Mouse (Mus musculus) kidney, adult 11 months (tissue): Measurements from ENCODE around the gene Hpse.

Experiments used
- DNase-seq: peaks from one replicate; pipeline ENCODE4 v3.0.0; 2022

The Hpse gene

DNA sequence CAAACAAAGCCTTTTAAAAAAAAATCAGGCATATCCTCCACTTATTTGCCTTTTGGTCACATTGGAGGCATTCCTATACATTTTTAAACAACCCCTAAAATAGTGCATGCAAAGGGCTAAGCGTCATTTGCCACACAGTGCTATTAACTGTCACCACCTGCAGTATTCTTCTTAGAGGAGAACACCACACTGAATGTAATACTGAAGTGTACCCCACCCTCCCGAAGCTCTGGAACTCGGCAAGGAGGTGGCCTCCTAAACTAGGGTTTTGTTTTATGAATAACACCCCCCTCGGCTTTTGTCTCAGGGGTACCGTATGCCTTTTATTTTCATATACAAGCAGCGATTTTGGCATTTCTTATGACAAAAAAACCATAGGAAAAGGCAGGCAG, 39.0 kb downstream of the Hpse start:
- no peak for DNase-seq

DNA sequence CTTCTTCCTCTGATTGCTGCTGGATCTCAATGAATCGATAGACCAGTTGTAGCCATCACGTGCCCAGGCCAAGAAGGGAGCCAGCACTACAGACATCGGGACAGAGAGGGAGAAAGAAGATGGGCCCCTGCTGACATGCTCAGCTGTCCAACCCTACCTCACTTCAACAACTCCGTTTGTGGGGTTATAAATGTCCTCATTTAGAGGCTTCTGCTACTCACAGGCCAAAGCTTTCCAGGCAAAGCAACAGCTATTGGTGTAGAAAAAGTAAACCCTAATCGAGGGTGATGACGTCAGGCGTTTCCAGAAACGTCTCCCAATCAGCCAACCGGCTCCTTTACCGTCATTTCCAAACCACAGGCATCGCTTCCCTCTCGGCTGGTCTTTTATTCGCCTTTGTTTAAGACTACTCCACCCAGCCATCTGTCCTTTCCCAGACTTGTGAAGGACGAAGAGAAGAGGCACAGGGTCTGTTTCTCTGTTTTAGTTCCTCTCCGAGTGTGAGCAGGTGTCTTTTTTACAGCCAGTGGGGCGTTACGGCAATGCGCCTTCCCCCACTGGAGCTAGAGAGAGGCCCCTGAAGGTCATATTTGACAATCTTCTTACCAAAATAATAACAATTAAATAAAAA, 39.5 kb downstream of the Hpse start:
- DNase-seq: no peak

- DNase-seq: peak; percentile 87
These were observed 44.7 kb downstream of the Hpse start, which contains the start of gene Coq2 for GRCm38 (mm10) chr5:100674711-100675376. Coq2 (minus strand) TSS chr5:100675140.

DNA sequence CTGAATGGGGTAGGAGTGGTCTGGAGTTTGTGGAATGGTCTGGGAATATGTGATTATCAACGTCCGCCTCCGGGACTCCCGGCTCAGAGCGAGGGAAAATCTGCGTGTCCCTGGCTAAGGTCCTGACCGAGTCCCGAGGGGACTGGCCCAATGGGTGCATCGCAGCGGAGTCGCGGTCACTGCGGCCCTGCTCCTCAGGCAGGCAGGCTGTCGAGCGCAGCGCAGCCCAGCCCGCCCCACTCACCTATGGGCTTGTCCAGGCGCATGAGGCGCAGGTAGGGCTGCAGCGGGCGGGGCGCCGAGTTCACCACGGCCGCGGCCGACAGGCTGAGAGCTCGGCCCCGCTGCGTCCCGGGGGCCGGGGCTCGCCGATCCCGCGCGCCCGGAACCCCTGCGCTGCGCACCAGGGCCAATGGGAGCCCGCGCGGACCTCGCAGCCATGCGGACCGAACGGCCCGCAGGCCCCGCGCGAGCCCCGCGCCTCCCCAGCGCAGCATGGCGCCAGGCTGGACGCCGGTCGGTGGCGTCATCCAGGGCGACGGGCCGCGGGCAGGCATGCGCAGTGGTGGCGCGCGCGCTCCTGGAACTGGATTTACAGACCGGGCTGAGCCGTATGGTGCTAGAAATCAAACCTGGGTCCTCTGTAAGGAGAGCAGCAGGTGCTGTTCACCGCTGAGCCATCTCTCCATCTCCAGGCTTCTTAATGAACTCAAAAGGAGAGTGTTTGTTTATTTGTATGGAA, 45.6 kb downstream of the Hpse start:
- DNase-seq: peak; percentile 85

DNA sequence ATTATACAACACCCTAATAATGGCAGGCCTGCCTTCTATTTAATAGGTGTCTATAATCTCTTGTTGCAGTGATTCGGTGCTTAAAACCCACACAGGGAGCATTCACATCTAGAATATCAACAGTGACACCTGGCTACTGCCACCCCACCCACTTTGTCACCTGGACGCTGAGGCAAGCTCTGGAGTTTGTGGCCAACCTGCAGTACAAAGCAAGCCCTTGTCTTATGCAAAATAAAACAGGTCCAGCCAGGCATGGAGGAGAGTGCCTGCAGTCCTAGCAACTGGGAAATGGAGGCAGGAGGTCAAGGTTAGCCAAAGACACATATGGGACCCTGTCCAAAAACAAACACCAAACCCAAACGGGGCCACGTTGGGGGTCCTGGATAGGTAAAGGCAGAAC, 47.1 kb downstream of the Hpse start:
- no peak for DNase-seq

DNA sequence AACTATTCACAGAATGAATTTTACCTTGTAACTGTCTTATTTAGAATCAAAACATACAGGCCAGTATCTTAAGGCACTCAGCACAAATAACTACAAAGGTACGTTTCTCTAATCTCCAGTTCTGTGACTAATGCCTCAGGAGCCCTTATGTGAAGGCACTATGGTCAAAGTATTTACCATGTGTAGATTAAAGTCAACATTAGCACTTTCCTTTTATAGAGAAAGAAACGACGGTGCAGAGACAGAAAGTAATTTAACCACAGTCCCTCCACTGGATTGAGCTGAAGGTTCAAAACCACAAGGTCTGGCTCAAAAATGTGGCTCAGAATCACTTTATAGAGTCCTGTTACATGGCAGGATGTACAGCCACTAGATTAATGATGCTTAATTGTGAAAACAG, 47.6 kb downstream of the Hpse start:
- DNase-seq: no peak

- peak; percentile 38 for DNase-seq
These were observed 48.1 kb downstream of the Hpse start for GRCm38 (mm10) chr5:100671398-100671797.

GRCm38 (mm10) chr5:100666965-100667364, 52.6 kb downstream of the Hpse start:
- no peak for DNase-seq

DNA sequence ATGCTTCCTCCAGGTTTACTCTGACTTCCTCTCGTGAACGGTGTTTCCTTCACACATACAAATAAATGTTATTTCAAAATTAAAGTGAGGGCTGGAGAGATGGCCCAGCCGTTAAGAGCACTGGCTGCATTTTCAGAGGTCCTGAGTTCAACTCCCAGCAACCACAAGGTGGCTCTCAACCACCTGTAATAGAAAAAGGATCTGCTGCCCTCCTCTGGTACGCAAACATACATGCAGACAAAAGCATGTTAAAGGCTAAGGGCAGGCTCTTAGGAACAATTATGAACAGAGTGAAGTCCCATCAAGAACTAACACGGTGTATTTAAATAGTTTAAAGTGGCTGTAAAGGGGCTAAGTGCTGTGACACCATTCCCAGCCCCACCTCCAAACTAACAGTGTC, 55.7 kb downstream of the Hpse start:
- DNase-seq: peak; percentile 22

DNA sequence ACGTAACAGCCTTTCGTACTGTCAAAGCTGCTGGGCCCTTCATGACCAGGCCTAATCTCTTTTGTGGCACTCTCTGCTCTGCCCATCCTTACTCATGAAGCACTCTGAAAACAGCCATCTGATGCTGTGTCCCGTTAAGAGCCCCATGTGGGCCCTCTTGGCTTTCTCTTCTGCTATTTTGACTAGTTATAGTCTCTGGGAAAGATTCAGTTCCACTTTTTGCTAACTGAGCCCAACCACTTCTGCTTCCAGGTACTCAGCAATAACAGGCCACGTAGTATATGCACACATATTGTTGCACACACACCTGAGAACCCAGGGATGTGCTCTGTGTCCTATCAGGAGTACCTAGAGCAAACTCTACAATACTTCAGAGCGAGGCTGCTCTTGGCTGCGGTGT, 56.5 kb downstream of the Hpse start:
- DNase-seq: no peak

DNA sequence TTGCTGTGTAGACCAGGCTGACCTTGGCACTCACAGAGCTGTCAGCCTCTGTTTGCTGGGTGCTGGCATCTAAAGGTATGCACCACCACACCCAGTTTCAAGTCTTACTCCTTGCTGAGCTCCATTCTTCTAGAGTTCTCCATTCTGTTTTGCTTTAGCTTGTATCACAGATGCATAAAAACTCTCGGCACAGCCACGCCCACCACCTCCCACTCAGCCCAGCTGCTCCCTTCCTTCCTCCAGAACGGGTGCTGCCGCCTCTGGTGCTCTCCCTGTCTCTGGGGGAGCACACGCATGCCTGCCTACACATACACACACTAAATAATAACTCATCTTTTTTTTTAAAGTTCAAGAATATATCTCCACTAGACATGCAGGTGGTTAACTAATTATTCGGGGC, 61.1 kb downstream of the Hpse start:
- no peak for DNase-seq

- no peak for DNase-seq
These were observed 63.2 kb downstream of the Hpse start for GRCm38 (mm10) chr5:100656352-100656751.

DNA sequence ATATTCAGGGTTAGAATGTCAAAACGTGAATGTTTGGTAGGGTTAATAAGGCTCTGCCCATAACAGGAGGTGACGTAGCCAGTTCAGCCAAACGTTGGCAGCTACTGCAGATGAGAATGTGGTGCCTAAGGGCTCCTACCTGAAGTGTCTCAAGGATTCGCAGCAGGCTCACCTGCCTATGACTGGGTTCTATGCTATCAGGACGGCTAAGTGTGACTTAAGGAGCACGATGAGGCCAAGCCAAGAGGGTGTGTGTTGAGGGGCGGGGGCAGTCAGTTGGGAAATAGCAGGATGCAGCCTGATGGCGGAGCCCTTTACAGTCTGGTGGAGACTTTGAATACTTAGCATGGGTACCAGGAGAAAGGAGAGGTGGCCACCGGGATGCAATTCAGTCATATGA, 67.2 kb downstream of the Hpse start:
- no peak for DNase-seq

DNA sequence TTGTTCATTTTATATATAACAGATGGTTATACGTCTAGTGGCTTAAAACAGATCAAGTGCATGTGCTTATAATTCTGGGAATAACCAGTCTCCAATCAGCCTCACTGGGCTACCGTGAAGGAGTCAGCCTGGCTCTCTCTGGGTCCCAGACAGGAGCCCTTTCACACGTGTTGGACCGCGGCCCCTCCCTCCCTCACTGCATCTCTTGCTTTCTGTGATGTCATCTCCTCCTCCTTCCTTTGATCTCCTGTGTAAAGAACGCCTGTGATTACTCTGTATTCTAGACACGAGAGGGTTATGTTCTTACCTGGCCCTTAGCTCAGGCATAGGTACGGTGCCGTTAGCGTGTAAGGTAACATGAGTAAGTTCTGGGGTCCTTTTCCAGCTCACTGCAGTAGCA, 68.0 kb downstream of the Hpse start:
- no peak for DNase-seq

DNA sequence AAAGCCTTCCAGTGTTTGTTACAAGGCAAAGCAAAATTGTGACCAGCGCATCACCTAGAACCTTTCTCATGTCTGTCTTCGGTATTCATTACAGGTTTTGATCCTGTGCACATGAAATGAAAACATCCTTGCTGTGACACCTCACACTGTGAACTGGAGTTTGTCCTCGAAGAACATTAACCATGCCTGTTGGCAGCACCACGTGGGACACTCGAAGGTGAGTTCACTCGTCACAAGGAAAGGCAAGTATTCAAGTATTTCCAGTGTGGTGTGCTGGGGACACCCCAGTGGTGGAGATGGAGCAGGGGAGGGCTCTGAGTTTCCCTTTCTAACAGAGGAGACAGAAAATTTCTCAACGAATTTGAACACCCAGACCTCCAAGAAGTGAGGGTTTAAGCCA, 68.5 kb downstream of the Hpse start:
- no peak for DNase-seq

DNA sequence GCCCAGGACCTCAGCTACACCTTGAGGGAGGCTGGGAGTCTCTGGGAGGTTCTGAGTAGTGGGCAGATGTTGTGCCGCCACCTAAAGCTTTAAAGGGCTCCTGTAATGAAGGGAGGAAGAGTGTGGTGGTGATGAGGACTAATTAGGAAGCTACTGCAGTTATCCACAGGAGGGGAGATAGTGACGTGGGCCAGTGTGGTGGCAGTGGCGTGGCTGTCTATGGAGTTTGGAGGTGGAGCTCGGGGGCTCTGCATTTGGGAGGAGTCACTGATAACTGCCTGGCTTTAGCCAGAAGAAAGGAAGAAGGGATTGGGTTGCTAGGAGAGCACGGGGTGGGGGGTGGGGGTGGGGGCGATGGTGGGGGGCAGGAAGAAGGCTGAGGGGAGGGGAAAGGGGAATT, 71.0 kb downstream of the Hpse start:
- DNase-seq: no peak

DNA sequence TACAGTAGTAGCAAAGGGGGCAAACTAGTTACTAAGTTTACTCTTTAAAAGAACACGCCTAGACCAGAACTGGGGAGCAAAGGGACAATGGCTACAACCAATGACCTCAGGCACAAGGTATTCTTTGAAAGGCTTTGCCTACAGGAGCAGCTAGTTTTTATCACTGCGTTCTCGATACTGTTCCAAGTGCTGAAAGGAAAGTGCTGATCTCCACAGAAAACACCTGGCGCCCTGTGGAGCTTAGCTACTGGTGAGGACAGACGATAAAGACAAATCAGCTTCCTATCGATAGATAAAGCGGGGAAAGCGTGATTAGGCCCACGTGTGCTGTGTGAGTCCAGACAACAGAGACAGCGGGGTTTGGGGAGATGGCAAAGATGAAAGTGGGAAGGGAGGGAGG, 71.5 kb downstream of the Hpse start:
- no peak for DNase-seq

- DNase-seq: no peak
These were observed 73.0 kb downstream of the Hpse start for GRCm38 (mm10) chr5:100646558-100646957.

- peak; percentile 36 for DNase-seq
These were observed 75.5 kb downstream of the Hpse start for GRCm38 (mm10) chr5:100643991-100644535.

DNA sequence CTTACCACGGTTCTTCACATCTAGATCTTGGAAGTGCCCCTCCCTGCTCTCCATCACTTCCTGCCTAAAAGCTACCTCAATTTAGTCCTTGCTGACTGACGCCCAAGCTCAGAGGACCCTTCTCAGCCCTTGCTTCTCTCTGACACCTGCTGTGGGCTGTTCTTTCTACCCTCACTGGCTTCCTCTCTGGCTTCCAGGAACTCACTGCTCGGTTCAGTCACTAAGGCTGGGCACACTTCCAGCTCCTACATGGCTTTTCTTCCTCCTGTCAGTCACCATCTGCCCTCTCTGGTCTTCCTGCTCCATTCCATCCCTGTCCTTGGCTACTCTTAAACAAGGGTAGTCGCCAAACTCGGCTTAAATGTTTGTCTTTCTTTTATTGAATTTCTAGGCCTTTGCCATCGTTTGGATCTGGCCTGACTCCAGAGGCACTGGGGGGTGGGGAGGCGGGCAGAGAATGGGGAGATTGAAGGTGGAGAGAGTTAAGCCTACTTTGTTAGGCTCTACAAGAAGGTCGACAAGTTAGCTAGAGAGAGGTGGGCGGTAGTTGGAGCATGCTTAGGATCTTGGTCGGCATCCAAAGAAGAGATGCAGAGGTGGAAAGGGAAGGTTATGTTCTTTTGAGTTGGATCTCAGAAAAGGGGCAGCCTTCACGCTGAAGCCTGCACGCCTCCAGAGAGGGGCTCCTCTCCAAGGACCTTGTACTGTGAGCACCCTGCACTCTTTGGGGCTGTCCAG, 76.1 kb downstream of the Hpse start:
- DNase-seq: no peak

DNA sequence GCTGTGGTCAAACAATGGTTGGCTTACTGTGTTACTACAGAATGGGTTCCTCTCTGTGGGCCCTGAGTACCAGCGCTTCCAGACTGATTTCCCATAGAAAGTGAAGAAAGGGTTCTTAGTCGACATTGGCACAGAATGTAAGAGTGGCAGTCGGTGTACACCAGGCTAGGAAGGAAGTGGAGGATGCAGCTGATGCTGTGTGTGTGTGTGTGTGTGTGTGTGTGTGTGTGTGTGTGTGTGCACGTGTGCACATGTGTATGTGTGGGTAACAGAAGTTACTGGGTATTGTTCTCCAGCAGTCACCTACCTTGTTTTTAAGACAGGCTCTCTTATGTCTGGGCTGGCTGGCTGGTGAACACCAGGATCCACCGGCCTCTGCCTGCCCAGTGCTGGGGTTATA, 77.2 kb downstream of the Hpse start:
- DNase-seq: no peak

DNA sequence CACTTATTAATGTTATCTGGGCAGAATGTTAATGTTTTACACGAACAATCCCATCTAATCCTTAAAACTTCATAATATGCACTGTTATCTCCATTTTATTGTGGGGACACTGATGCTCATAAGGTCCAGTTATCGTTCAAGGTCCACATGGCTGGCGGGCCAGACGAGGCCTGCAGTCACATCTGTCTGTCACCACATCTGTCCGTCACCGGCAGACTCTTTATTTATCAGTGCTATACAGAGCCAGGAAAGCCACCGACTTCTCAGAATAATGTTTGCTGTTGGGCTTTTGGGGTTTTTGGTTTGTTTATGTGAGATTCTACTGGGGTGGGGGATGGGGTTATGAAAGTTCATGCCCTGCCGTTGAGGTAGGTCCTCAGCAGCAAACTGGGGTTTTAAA, 81.0 kb downstream of the Hpse start:
- no peak for DNase-seq
